Mouse (Mus musculus) ES-Bruce4 (cell line): Measurements from ENCODE around the gene Mgarp.

ENCODE experiments used
- CTCF ChIP-seq: IDR thresholded peaks from one replicate; pipeline ENCODE4 v1.8.1; 2011; ENCODE audit warnings: low read depth, low read length
- EP300 ChIP-seq: IDR thresholded peaks from 2 replicates; pipeline ENCODE4 v1.6.1; 2011; ENCODE audit warnings: low read depth, low read length; ENCODE audit not compliant: insufficient read depth
- POLR2A ChIP-seq: IDR thresholded peaks from one replicate; pipeline ENCODE4 v1.8.1; 2011; ENCODE audit warnings: low read length; ENCODE audit not compliant: insufficient read depth

DNA sequence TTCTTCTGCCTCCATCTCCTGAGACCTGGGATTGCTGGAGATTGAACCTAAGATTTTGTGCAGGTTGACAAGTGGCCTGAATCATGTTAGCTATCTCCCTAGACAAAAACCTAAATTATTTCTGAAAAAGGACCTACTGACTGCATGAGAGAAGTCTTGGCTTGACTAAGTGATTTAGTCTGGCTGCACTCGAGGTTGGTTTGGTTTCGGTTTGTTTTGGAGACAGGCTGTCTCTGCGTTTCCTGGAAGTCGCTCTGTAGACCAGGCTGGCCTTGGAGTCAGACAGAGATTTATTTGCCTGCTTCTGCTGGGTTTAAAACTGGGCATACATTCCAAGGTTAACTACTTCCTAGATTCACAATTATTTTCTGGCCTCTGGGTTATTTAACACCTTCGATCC lies 23.7 kb downstream of the Mgarp start:
- TF ChIP-seq POLR2A, result no peak
- TF ChIP-seq CTCF, result no peak
- no peak for TF ChIP-seq EP300
